Mouse (Mus musculus) ES-E14 (cell line): ENCODE measurements around the gene Cap2.

Experiments
- CHD2 ChIP-seq: IDR thresholded peaks from 2 replicates; pipeline ENCODE4 v1.6.1; 2014; ENCODE audit warnings: mild to moderate bottlenecking, low read depth, low read length, inconsistent platforms
- MAFK ChIP-seq: IDR thresholded peaks from 2 replicates; pipeline ENCODE4 v1.6.1; 2014; ENCODE audit warnings: mild to moderate bottlenecking, low read depth, low read length, inconsistent platforms; ENCODE audit not compliant: insufficient read depth

DNA sequence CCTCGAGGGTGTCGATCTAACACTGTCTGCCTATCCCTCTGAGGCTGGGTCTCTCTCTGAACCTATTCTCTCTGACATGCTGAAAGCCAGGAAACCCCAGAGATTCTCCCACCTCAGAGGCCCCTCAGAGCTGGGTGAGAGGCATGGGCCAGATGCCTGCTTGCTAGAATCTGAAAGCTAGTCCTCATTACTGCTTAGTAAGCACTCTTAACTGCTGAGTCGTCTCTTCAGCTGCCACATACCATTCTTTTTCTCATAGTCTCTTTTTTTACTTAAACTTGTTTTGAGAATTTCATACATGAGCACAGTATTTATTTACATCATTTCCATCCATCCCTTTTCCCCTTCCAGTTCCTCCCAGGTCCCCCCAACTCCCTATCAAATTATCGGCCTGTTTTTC, 89.2 kb downstream of the Cap2 start:
- TF ChIP-seq CHD2 (no peak), MAFK (peak; percentile 68)
